Mouse (Mus musculus) hindbrain, embryonic 16.5 days (tissue): Measurements from ENCODE around the gene Impad1. TPM values are rescaled to one million over a fixed set of nuclear protein-coding genes. Genes with fewer than 3 reads are reported as not detected.

Experiments
- ATAC-seq: fragments of 200-750 bp; cut with Nextera tagmentation; 2 replicates; pipeline ENCODE4 v1.8.0; 2017; ENCODE audit warnings: moderate TSS enrichment, moderate library complexity
- H3K27ac ChIP-seq: fragments of 300-500 bp; sonication (generic); 2 replicates; pipeline ENCODE4 v1.5.1; 2014; ENCODE audit warnings: low read depth, mild to moderate bottlenecking, control low read depth, low read length, moderate library complexity
- H3K27me3 ChIP-seq: fragments of 300-500 bp; sonication (generic); replicated peaks from 2 replicates; pipeline ENCODE4 v1.6.1; 2014; ENCODE audit warnings: low read length; ENCODE audit not compliant: control insufficient read depth, insufficient read depth
- H3K36me3 ChIP-seq: fragments of 300-500 bp; sonication (generic); 2 replicates; pipeline ENCODE4 v1.6.1; 2014; ENCODE audit warnings: mild to moderate bottlenecking, low read length, moderate library complexity, mixed read lengths; ENCODE audit not compliant: control insufficient read depth, insufficient read depth
- H3K4me1 ChIP-seq: fragments of 300-500 bp; sonication (generic); 2 replicates; pipeline ENCODE4 v1.6.1; 2014; ENCODE audit warnings: low read depth, low read length; ENCODE audit not compliant: control insufficient read depth, insufficient read depth
- H3K4me2 ChIP-seq: fragments of 300-500 bp; sonication (generic); 2 replicates; pipeline ENCODE4 v1.6.1; 2014; ENCODE audit warnings: mild to moderate bottlenecking, low read length, control low read depth, moderate library complexity
- H3K4me3 ChIP-seq: fragments of 300-500 bp; sonication (generic); 2 replicates; pipeline ENCODE4 v1.5.1; 2014; ENCODE audit warnings: mild to moderate bottlenecking, low read length, control low read depth, moderate library complexity
- H3K9ac ChIP-seq: fragments of 300-500 bp; sonication (generic); 2 replicates; pipeline ENCODE4 v1.6.1; 2014; ENCODE audit warnings: low read depth, mild to moderate bottlenecking, control low read depth, low read length, moderate library complexity
- H3K9me3 ChIP-seq: fragments of 300-500 bp; sonication (generic); 2 replicates; pipeline ENCODE4 v1.6.1; 2014; ENCODE audit warnings: mild to moderate bottlenecking, low read length, moderate library complexity; ENCODE audit not compliant: control insufficient read depth
- WGBS: fragments of 180-500 bp; shearing (Covaris S2); extraction: QIAGEN DNeasy Blood & Tissue Kit; methylation state at CpG from one replicate; pipeline ENCODE4 v1.1.7; 2014; 5-methylcytosine and 5-hydroxymethylcytosine counted together
- polyA plus RNA-seq: library from polyadenylated mRNA; unstranded; fragments of >200 nt; fragmentation: Nextera tagmentation; extraction: Ambion mirVana; gene quantifications from 2 replicates; pipeline ENCODE4 v1.2.1, GENCODE M21; 2015

Impad1 gene
- 37.6 and 39.1 TPM in 2 replicates for polyA plus RNA-seq

- Histone ChIP-seq H3K4me2 (peak within 1 kb of the TSS; percentile 77), H3K9ac (peak within 1 kb of the TSS; percentile 100), H3K4me3 (peak within 1 kb of the TSS; percentile 98), H3K9me3 (0 out of 2 replicates have a peak, but pooled peaks cover 3% of the 10 kb centered on the region), H3K27me3 (no peaks in the 10 kb centered on the region), H3K4me1 (peaks cover 18% of the 10 kb centered on the region), H3K36me3 (no peaks in the 10 kb centered on the region; the same call in 1 of the 2 replicates), H3K27ac (peak within 1 kb of the TSS; percentile 89)
- peak; percentile 98 for ATAC-seq
- under 1% methylated on average over 46 of the region's 48 CpGs for WGBS
Observed at GRCm38 (mm10) chr4:4792992-4793834, at the start of gene Impad1. TSS of gene Impad1 (minus strand) at chr4:4793355.

GRCm38 (mm10) chr4:4840145-4840544, 47.0 kb upstream of the Impad1 start:
- no peak overlapping the region for H3K9ac ChIP-seq
- no peak overlapping the region for H3K4me3 ChIP-seq
- no peaks in the 10 kb centered on the region for H3K4me1 ChIP-seq
- ATAC-seq = peak; percentile 37; the same call in 1 of the 2 replicates
- no peaks in the 10 kb centered on the region for H3K9me3 ChIP-seq
- WGBS = 10% methylated on average over 1 of the region's 1 CpGs
- H3K4me2 ChIP-seq = no peak overlapping the region
- H3K27me3 ChIP-seq = no peaks in the 10 kb centered on the region
- no peak overlapping the region for H3K27ac ChIP-seq
- H3K36me3 ChIP-seq = no peaks in the 10 kb centered on the region

GRCm38 (mm10) chr4:4833789-4834295, 40.7 kb upstream of the Impad1 start:
- Histone ChIP-seq H3K4me2 (no peak overlapping the region), H3K36me3 (no peaks in the 10 kb centered on the region)
- 74% methylated on average over 5 of the region's 5 CpGs for whole genome bisulfite sequencing

GRCm38 (mm10) chr4:4828131-4828530, 35.0 kb upstream of the Impad1 start:
- 48% methylated on average over 2 of the region's 2 CpGs for WGBS
- Histone ChIP-seq H3K9me3 (no peaks in the 10 kb centered on the region), H3K27me3 (no peaks in the 10 kb centered on the region), H3K9ac (no peak overlapping the region), H3K4me1 (no peaks in the 10 kb centered on the region), H3K4me3 (no peak overlapping the region), H3K27ac (no peak overlapping the region), H3K36me3 (no peaks in the 10 kb centered on the region), H3K4me2 (no peak overlapping the region)
- no peak for ATAC-seq

More at GRCm38 (mm10) chr4:4833789-4834295, 40.7 kb upstream of the Impad1 start:
- Histone ChIP-seq H3K4me3 (no peak overlapping the region), H3K9me3 (no peaks in the 10 kb centered on the region), H3K9ac (no peak overlapping the region), H3K27me3 (no peaks in the 10 kb centered on the region), H3K4me1 (no peaks in the 10 kb centered on the region), H3K27ac (no peak overlapping the region)
- no peak for ATAC-seq

- WGBS = 73% methylated on average over 1 of the region's 1 CpGs
- no peak for ATAC-seq
- Histone ChIP-seq H3K4me2 (no peak overlapping the region), H3K9me3 (no peaks in the 10 kb centered on the region), H3K4me1 (no peaks in the 10 kb centered on the region), H3K36me3 (no peaks in the 10 kb centered on the region), H3K27me3 (no peaks in the 10 kb centered on the region), H3K4me3 (no peak overlapping the region), H3K9ac (no peak overlapping the region), H3K27ac (no peak overlapping the region)
Observed at GRCm38 (mm10) chr4:4822119-4822518, 29.0 kb upstream of the Impad1 start.

GRCm38 (mm10) chr4:4792141-4792991, 789 bp downstream of the Impad1 start:
- no peaks in the 10 kb centered on the region for H3K27me3 ChIP-seq
- 1% methylated on average over 58 of the region's 61 CpGs for WGBS
- H3K9me3 ChIP-seq = 0 out of 2 replicates have a peak, but pooled peaks cover 3% of the 10 kb centered on the region
- peak; percentile 73 for ATAC-seq
- peaks cover 2% of the 10 kb centered on the region for H3K36me3 ChIP-seq
- H3K4me2 ChIP-seq = peak overlapping the region; percentile 77
- H3K4me3 ChIP-seq = peak overlapping the region; percentile 98
- peak overlapping the region; percentile 89 for H3K27ac ChIP-seq
- peaks cover 18% of the 10 kb centered on the region for H3K4me1 ChIP-seq
- H3K9ac ChIP-seq = peak overlapping the region; percentile 100

GRCm38 (mm10) chr4:4791180-4791579, 2.0 kb downstream of the Impad1 start:
- Histone ChIP-seq H3K27ac (no peak overlapping the region), H3K27me3 (no peaks in the 10 kb centered on the region), H3K4me3 (peak overlapping the region; percentile 98), H3K9ac (no peak overlapping the region), H3K4me1 (peaks cover 18% of the 10 kb centered on the region), H3K36me3 (peaks cover 6% of the 10 kb centered on the region), H3K9me3 (0 out of 2 replicates have a peak, but pooled peaks cover 3% of the 10 kb centered on the region), H3K4me2 (peak overlapping the region; percentile 77)
- WGBS = 93% methylated on average over 1 of the region's 1 CpGs
- ATAC-seq = no peak

- no peak overlapping the region for H3K4me3 ChIP-seq
- no peak overlapping the region for H3K9ac ChIP-seq
- H3K4me1 ChIP-seq = peaks cover 2% of the 10 kb centered on the region
- no peak overlapping the region for H3K4me2 ChIP-seq
- peaks cover 8% of the 10 kb centered on the region for H3K36me3 ChIP-seq
- H3K27ac ChIP-seq = no peak overlapping the region
- H3K9me3 ChIP-seq = no peaks in the 10 kb centered on the region; the same call in 1 of the 2 replicates
- no peak for ATAC-seq
- 96% methylated on average over 2 of the region's 2 CpGs for WGBS
- H3K27me3 ChIP-seq = no peaks in the 10 kb centered on the region
Observed at GRCm38 (mm10) chr4:4785169-4785568, 8.0 kb downstream of the Impad1 start.
